Mouse (Mus musculus) spleen, adult 2 months (tissue): ENCODE data around the gene Slc47a2.

Source experiments
- CTCF ChIP-seq: fragments of 200-500 bp; IDR thresholded peaks from 2 replicates; pipeline ENCODE4 v1.5.1; 2011; ENCODE audit warnings: mild to moderate bottlenecking, inconsistent platforms; ENCODE audit not compliant: insufficient read depth, insufficient read length, insufficient replicate concordance; ENCODE audit errors: extremely low read depth
- POLR2A ChIP-seq: fragments of 200-500 bp; IDR thresholded peaks from 2 replicates; pipeline ENCODE4 v1.6.1; 2011; ENCODE audit warnings: low read depth, low read length, inconsistent platforms

GRCm38 (mm10) chr11:61271612-61272011 lies 71.0 kb downstream of the Slc47a2 start:
- no peak for TF ChIP-seq POLR2A
- no peak for TF ChIP-seq CTCF
